Mouse (Mus musculus): ENCODE data around the gene Gm28729. TPM values are rescaled to one million over a fixed set of nuclear protein-coding genes. Genes with fewer than 3 reads are reported as not detected.
A peak's percentile ranks its signal among the peaks of the same experiment; 100 is the strongest.
"Not testable (repeated sequence)": the region's sequence is repeated elsewhere in the genome, so short reads cannot be mapped to it uniquely, and the experiment has no call there.

Gene Gm28729
- polyA plus RNA-seq, 1 experiment from 2014 or later = 0.31 TPM

- H3K4me2 ChIP-seq (replicated peaks) = peak overlapping the region; percentile 49
- H3K4me3 ChIP-seq = peak overlapping the region; percentile 36
- no peaks in the 10 kb centered on the region for H3K27me3 ChIP-seq
- H3K4me1 ChIP-seq = peaks cover 6% of the 10 kb centered on the region; the same call in 1 of the 2 replicates
- peaks cover 10% of the 10 kb centered on the region; the same call in 1 of the 2 replicates for H3K36me3 ChIP-seq
- no peaks in the 10 kb centered on the region for H3K9me3 ChIP-seq
- ATAC-seq (replicated peaks) = peak; percentile 73
- H3K9ac ChIP-seq (replicated peaks) = peak overlapping the region; percentile 40
- WGBS = 29% methylated on average over 37 of the region's 37 CpGs
- H3K27ac ChIP-seq (replicated peaks) = no peak overlapping the region; the same call in 1 of the 2 replicates
Observed at GRCm38 (mm10) chr9:96536895-96537614, 12.0 kb upstream of the Gm28729 start.

DNA sequence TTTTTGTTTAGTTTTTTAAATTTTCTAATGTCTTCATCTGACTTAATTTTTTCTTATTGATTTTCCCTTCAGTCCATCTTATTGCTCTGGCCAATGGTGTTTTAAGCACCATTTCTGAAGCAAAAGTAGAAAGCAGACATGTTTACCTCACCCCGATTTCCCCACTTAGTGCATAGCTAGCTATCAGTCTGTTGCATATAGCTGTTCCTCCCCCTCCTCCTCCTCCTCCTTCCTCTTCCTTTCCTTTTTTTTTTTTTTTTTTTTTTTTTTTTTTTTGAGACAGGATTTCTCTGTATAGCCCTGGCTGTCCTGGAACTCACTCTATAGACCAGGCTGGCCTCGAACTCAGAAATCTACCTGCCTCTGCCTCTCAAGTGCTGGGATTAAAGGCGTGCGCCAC lies 11.0 kb upstream of the Gm28729 start:
- not testable (repeated sequence) for H3K4me2 ChIP-seq (replicated peaks); H3K4me1 ChIP-seq; H3K9me3 ChIP-seq; H3K27ac ChIP-seq (replicated peaks); ATAC-seq (replicated peaks); H3K4me3 ChIP-seq; H3K27me3 ChIP-seq; H3K36me3 ChIP-seq; H3K9ac ChIP-seq (replicated peaks)
- WGBS = 93% methylated on average over 4 of the region's 4 CpGs

DNA sequence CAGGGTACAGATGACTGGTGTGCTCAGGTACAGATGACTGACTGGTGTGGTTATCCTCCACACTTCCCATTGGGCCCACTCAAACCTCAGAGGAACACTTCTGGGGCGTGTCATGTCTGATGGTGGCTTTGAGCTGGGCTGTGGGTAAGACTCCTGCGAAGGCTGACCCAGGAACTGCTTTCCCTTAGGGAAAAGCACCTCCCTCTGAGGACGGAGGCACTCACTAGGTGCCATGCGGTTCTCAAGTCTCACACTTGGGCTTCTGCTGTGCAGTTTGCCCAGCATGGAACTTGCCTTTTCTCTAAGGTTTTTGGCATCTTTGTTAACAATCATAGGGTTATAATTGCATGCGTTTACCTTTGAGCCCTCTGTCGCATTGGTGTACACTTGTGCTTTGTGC lies 10.4 kb upstream of the Gm28729 start:
- Histone ChIP-seq H3K9me3 (no peaks in the 10 kb centered on the region), H3K27me3 (no peaks in the 10 kb centered on the region), H3K36me3 (peaks cover 3% of the 10 kb centered on the region; the same call in 1 of the 2 replicates), H3K4me3 (no peak overlapping the region), H3K4me2 (replicated peaks) (no peak overlapping the region), H3K9ac (replicated peaks) (no peak overlapping the region), H3K4me1 (peaks cover 9% of the 10 kb centered on the region), H3K27ac (replicated peaks) (no peak overlapping the region)
- ATAC-seq (replicated peaks) = no peak
- WGBS = 66% methylated on average over 6 of the region's 6 CpGs

DNA sequence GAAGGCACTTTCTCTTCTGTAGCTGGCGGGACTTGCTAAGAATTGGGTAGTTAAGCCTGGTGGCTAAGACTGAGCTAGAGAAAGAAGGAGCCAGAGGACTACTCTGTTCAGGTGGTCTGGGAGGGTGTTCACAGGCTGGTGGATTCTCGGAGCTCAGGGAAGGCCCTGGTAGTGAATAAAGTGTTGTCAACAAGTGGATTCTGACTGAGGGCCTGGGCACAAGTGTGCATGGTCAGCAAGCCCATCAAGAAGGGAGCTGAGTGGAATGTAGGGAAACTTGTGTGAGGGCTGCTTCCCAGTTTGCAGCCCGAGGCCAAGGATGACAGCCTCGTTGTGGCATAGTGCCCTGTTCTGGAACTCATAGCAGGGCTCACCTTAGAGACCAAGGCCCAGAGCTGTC lies 9.2 kb upstream of the Gm28729 start:
- 89% methylated on average over 4 of the region's 4 CpGs for WGBS
- Histone ChIP-seq H3K27ac (replicated peaks) (no peak overlapping the region), H3K36me3 (no peaks in the 10 kb centered on the region), H3K9ac (replicated peaks) (no peak overlapping the region), H3K9me3 (no peaks in the 10 kb centered on the region), H3K27me3 (no peaks in the 10 kb centered on the region), H3K4me1 (peaks cover 14% of the 10 kb centered on the region), H3K4me3 (no peak overlapping the region), H3K4me2 (replicated peaks) (no peak overlapping the region)
- ATAC-seq (replicated peaks) = no peak

- no peak overlapping the region for H3K4me3 ChIP-seq
- H3K4me1 ChIP-seq = peaks cover 14% of the 10 kb centered on the region
- ATAC-seq (replicated peaks) = no peak
- no peak overlapping the region for H3K9ac ChIP-seq (replicated peaks)
- H3K27ac ChIP-seq (replicated peaks) = no peak overlapping the region
- H3K9me3 ChIP-seq = no peaks in the 10 kb centered on the region
- H3K36me3 ChIP-seq = no peaks in the 10 kb centered on the region
- no peak overlapping the region for H3K4me2 ChIP-seq (replicated peaks)
- no peaks in the 10 kb centered on the region for H3K27me3 ChIP-seq
- WGBS = 76% methylated on average over 6 of the region's 6 CpGs
Observed at GRCm38 (mm10) chr9:96533476-96533875, 8.4 kb upstream of the Gm28729 start.

GRCm38 (mm10) chr9:96532531-96532930 lies 7.5 kb upstream of the Gm28729 start:
- Histone ChIP-seq H3K9me3 (no peaks in the 10 kb centered on the region), H3K4me1 (peaks cover 14% of the 10 kb centered on the region), H3K27me3 (no peaks in the 10 kb centered on the region), H3K36me3 (no peaks in the 10 kb centered on the region), H3K4me2 (replicated peaks) (no peak overlapping the region), H3K9ac (replicated peaks) (no peak overlapping the region), H3K4me3 (no peak overlapping the region), H3K27ac (replicated peaks) (no peak overlapping the region)
- ATAC-seq (replicated peaks) = no peak
- 84% methylated on average over 4 of the region's 4 CpGs for WGBS

- Histone ChIP-seq H3K9me3 (no peaks in the 10 kb centered on the region), H3K9ac (replicated peaks) (no peak overlapping the region), H3K4me3 (no peak overlapping the region), H3K27ac (replicated peaks) (no peak overlapping the region), H3K4me1 (peaks cover 8% of the 10 kb centered on the region), H3K27me3 (no peaks in the 10 kb centered on the region), H3K4me2 (replicated peaks) (0 out of 2 replicates have a peak overlapping the region, but pooled peaks have one; percentile 1), H3K36me3 (no peaks in the 10 kb centered on the region)
- WGBS = 46% methylated on average over 11 of the region's 11 CpGs
- ATAC-seq (replicated peaks) = no peak; the same call in 1 of the 2 replicates
Observed at GRCm38 (mm10) chr9:96530674-96531081, 5.6 kb upstream of the Gm28729 start.

- 56% methylated on average over 10 of the region's 10 CpGs for WGBS
- Histone ChIP-seq H3K9me3 (no peaks in the 10 kb centered on the region), H3K4me2 (replicated peaks) (0 out of 2 replicates have a peak overlapping the region, but pooled peaks have one; percentile 1), H3K36me3 (no peaks in the 10 kb centered on the region), H3K4me1 (peaks cover 8% of the 10 kb centered on the region), H3K27ac (replicated peaks) (no peak overlapping the region), H3K4me3 (no peak overlapping the region), H3K9ac (replicated peaks) (no peak overlapping the region), H3K27me3 (no peaks in the 10 kb centered on the region)
- no peak for ATAC-seq (replicated peaks)
Observed at GRCm38 (mm10) chr9:96529961-96530673, 5.1 kb upstream of the Gm28729 start.

DNA sequence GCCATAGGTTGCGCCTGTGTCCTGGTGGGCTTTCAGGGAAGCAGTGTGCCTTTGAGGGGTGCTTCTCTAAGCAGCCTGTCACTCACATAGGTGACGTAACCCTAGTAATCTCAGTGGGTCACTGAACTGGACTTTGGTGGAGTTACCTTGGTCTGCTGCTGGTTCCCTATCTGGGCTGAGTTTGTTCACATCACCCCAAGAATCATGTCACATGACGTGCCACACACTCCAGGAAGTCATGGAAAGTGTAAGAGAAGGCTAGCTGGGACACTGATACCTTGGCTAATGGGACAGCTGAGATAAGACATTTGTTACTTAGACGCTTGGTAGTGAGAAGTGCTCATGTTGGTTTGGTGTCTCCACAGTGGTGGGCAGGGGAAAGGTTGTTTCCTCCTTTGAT lies 947 bp upstream of the Gm28729 start:
- H3K4me2 ChIP-seq (replicated peaks) = no peak overlapping the region
- no peak overlapping the region for H3K4me3 ChIP-seq
- no peaks in the 10 kb centered on the region for H3K9me3 ChIP-seq
- no peak overlapping the region for H3K27ac ChIP-seq (replicated peaks)
- no peaks in the 10 kb centered on the region for H3K36me3 ChIP-seq
- peaks cover 8% of the 10 kb centered on the region for H3K4me1 ChIP-seq
- H3K9ac ChIP-seq (replicated peaks) = no peak overlapping the region
- no peak for ATAC-seq (replicated peaks)
- WGBS = 88% methylated on average over 4 of the region's 4 CpGs
- H3K27me3 ChIP-seq = no peaks in the 10 kb centered on the region

DNA sequence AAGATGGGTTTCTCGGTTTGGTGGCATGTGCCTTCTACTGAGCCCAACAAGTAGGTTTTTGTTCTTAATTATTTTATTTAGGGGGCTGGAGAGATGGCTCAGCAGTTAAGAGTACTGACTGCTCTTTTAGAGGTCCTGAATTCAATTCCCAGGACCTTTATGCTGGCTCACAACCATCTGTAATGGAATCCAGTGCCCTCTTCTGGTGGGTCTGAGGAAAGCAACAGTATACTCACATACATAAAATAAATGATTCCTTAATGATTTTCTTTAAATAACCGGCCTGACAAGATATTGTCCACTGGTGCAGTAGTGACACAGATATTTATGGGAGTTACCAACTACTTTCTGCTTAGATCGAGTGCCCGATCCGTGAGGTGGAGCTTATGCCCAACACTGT lies 1.9 kb downstream of the Gm28729 start:
- ATAC-seq (replicated peaks) = no peak
- WGBS = 93% methylated on average over 5 of the region's 5 CpGs

GRCm38 (mm10) chr9:96521574-96521973 lies 3.5 kb downstream of the Gm28729 start:
- H3K9ac ChIP-seq (replicated peaks); H3K4me1 ChIP-seq; H3K27ac ChIP-seq (replicated peaks); ATAC-seq (replicated peaks); H3K4me3 ChIP-seq; H3K27me3 ChIP-seq; H3K9me3 ChIP-seq; H3K4me2 ChIP-seq (replicated peaks); H3K36me3 ChIP-seq: not testable (repeated sequence)
- WGBS = 88% methylated on average over 2 of the region's 2 CpGs

More for the DNA sequence above, 1.9 kb downstream of the Gm28729 start:
- H3K36me3 ChIP-seq = no peaks in the 10 kb centered on the region
- H3K27me3 ChIP-seq = no peaks in the 10 kb centered on the region
- no peak overlapping the region for H3K27ac ChIP-seq (replicated peaks)
- H3K4me1 ChIP-seq = no peaks in the 10 kb centered on the region
- no peak overlapping the region for H3K4me2 ChIP-seq (replicated peaks)
- H3K4me3 ChIP-seq = no peak overlapping the region
- no peak overlapping the region for H3K9ac ChIP-seq (replicated peaks)
- no peaks in the 10 kb centered on the region for H3K9me3 ChIP-seq

DNA sequence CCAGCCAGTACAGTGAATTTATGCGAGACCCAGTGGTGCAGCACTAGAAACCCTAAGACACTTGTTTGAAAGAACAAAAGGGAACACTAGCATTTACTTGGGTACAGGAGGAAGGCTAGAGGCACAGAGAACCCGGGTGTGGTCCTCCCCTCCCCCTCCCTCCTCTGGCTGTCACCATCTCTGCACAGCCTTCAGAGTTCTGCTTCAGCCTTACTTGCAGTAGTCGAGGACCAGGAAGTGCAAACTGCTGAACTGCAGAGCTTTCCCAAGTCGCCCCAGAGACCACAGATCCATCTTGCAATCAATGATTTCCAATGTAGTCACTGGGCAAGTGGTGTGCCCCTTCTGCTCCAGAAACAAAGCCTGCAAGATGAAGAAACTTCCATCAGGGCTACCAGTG lies 7.6 kb downstream of the Gm28729 start:
- Histone ChIP-seq H3K9ac (replicated peaks) (no peak overlapping the region), H3K27me3 (no peaks in the 10 kb centered on the region), H3K4me1 (no peaks in the 10 kb centered on the region), H3K4me2 (replicated peaks) (no peak overlapping the region), H3K27ac (replicated peaks) (no peak overlapping the region), H3K36me3 (no peaks in the 10 kb centered on the region), H3K4me3 (no peak overlapping the region), H3K9me3 (no peaks in the 10 kb centered on the region)
- ATAC-seq (replicated peaks) = no peak
- WGBS = 41% methylated on average over 4 of the region's 4 CpGs
